Mouse (Mus musculus): ENCODE results near the gene Rcn3.

The Rcn3 gene

DNA sequence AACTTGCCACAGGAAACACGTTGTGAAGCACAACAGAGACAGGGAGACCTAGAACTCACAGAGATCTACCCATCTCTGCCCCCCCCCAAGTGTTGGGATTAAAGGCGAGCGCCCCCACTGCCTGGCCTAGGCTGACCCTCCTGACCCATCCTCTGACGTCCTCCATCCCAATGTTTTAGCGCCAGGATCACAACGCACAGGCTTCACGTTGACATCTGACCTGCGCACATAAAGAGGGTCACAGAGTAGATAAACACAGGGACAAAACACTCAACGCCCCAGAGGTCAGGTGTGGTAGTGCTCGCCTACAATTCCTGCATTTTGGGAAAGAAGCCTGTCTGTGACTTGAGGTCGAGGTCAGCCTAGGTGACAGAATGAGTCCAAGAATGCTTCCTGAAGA, 55.3 kb downstream of the Rcn3 start:
- Histone ChIP-seq H3K27me3 (ENCODE audit: insufficient read depth, low read length) (no peaks in the 10 kb centered on the region), H3K9me3 (ENCODE audit: low read length) (no peaks in the 10 kb centered on the region), H3K36me3 (ENCODE audit: insufficient read depth, low read length) (peaks cover 99% of the 10 kb centered on the region), H3K4me1 (replicated peaks; ENCODE audit: low read depth, low read length) (peaks cover 28% of the 10 kb centered on the region), H3K4me3 (replicated peaks; ENCODE audit: low read length) (no peak overlapping the region)
- no peak for TF ChIP-seq NANOG (IDR thresholded peaks at IDR 0.05; ENCODE audit: borderline replicate concordance, low read length)
- TF ChIP-seq CTCF (conservative IDR thresholded peaks at IDR 0.05; ENCODE audit: low read length), result no peak
- TF ChIP-seq POU5F1 (IDR thresholded peaks at IDR 0.05; ENCODE audit: borderline replicate concordance, low read length), result no peak

DNA sequence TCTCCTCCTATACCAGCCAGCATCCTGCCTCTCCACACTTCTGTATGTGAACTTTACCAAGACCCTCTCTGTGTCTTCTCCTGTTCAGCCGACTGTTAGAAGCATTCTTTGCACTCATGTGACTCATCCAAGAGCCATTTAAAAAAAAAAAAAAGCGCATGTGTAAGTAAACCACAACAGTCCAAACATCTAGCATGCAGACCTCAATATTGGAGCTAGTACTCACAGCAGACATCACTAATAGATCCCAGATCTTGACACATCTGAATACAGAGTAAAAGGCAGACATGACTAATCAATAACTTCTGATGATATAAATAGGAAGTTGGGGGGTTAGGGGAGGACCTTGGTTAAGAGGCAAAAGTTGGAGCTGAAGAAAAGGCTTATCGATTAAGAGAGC, 56.4 kb downstream of the Rcn3 start:
- TF ChIP-seq CTCF (conservative IDR thresholded peaks at IDR 0.05; ENCODE audit: low read length) (no peak), NANOG (IDR thresholded peaks at IDR 0.05; ENCODE audit: borderline replicate concordance, low read length) (no peak), POU5F1 (IDR thresholded peaks at IDR 0.05; ENCODE audit: borderline replicate concordance, low read length) (no peak)
- H3K4me3 ChIP-seq (replicated peaks; ENCODE audit: low read length), result no peak overlapping the region

DNA sequence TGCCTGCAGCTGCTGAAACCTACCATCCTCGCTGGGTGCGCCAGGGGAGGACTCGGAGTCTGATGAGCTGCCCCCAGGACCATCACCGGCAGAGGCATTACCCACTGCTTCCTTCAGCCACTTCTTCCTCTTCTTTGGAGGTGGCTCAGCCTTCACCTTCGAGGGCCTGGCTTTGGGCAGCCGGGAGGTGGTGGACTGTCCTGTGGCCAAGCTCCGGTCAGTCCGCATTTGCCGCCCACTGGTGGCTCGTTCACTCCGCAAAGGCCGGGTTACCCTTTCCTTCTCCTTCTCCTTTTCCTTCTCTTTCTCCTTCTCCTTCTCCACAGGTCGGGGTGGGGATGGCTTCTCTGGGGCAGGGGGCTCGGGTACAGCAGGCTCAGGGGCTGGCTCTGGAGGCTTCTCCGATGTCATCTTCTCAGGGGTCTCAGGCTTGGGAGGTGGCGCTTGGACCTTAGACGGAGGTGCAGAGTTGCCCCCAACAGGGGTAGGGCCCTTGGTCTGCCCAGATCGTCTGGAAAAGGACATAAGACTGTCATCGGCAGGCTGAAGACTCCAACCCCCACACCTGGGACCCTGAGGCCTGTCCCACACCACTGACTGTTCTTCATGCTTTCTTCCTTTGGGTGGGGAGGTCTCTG, 58.2 kb downstream of the Rcn3 start:
- Histone ChIP-seq H3K9me3 (ENCODE audit: low read length) (no peaks in the 10 kb centered on the region), H3K36me3 (ENCODE audit: insufficient read depth, low read length) (peaks cover 99% of the 10 kb centered on the region), H3K27me3 (ENCODE audit: insufficient read depth, low read length) (no peaks in the 10 kb centered on the region), H3K4me1 (replicated peaks; ENCODE audit: low read depth, low read length) (peaks cover 32% of the 10 kb centered on the region), H3K4me3 (replicated peaks; ENCODE audit: low read length) (no peak overlapping the region)
- TF ChIP-seq NANOG (IDR thresholded peaks at IDR 0.05; ENCODE audit: borderline replicate concordance, low read length) (no peak), POU5F1 (IDR thresholded peaks at IDR 0.05; ENCODE audit: borderline replicate concordance, low read length) (no peak), CTCF (conservative IDR thresholded peaks at IDR 0.05; ENCODE audit: low read length) (no peak)

More for the DNA sequence above, 56.4 kb downstream of the Rcn3 start:
- no peaks in the 10 kb centered on the region for H3K9me3 ChIP-seq (ENCODE audit: low read length)
- H3K27me3 ChIP-seq (ENCODE audit: insufficient read depth, low read length), result no peaks in the 10 kb centered on the region
- H3K36me3 ChIP-seq (ENCODE audit: insufficient read depth, low read length), result peaks cover 99% of the 10 kb centered on the region
- H3K4me1 ChIP-seq (replicated peaks; ENCODE audit: low read depth, low read length), result peaks cover 29% of the 10 kb centered on the region
